Mouse (Mus musculus): Measurements from ENCODE around the gene Il17rc. TPM values are rescaled to one million over a fixed set of nuclear protein-coding genes. Genes with fewer than 3 reads are reported as not detected.
A peak's percentile ranks its signal among the peaks of the same experiment; 100 is the strongest.

The Il17rc gene
- total RNA-seq, 1 experiment, result 6.2 TPM

GRCm38 (mm10) chr6:113442442-113443090 is 28.7 kb upstream of the Il17rc start, which contains the start of gene Jagn1:
Gene Jagn1 (plus strand): TSS chr6:113442569.
- peak within 1 kb of the TSS; percentile 51; the same call in 1 of the 2 replicates for H3K27ac ChIP-seq (ENCODE audit: insufficient read depth, low read depth, low read length, poor library complexity, severe bottlenecking)
- H3K4me1 ChIP-seq (ENCODE audit: control insufficient read depth in 2 of 2, insufficient read depth in 2 of 2, low read length in 2 of 2, poor library complexity in 1 of 2), result peaks cover 0 to 2% of the 10 kb centered on the region in 2 experiments; a peak in 1 of 4 replicates
- peak within 1 kb of the TSS; percentile 87 to 92 for H3K4me3 ChIP-seq (ENCODE audit: insufficient read depth in 1 of 2, low read depth in 1 of 2, low read length in 2 of 2, poor library complexity in 1 of 2, severe bottlenecking in 1 of 2)
- H3K9me3 ChIP-seq (ENCODE audit: control insufficient read depth, insufficient read depth, low read depth, low read length), result no peaks in the 10 kb centered on the region
- peak; percentile 70 for TF ChIP-seq HCFC1 (IDR thresholded peaks at IDR 0.05; ENCODE audit: borderline replicate concordance, insufficient read depth, low read length)
- no peak for TF ChIP-seq ZNF384 (IDR thresholded peaks at IDR 0.05; ENCODE audit: low read depth, low read length)
- DNase-seq (ENCODE audit: low read depth, low spot score), result peak; percentile 95
- H3K36me3 ChIP-seq (ENCODE audit: control insufficient read depth, insufficient read depth, low read length, poor library complexity, severe bottlenecking), result peaks cover 13% of the 10 kb centered on the region
- in situ Hi-C loops (cut with MboI; ENCODE audit: low sequenced_read_pairs in 2 of 2, unreplicated experiment in 2 of 2), result no loop called here
- peak within 1 kb of the TSS; percentile 92 for H3K9ac ChIP-seq (ENCODE audit: insufficient read depth, low read depth, low read length, poor library complexity, severe bottlenecking)

GRCm38 (mm10) chr6:113443091-113443490 is 28.1 kb upstream of the Il17rc start:
- Histone ChIP-seq H3K4me3 (ENCODE audit: insufficient read depth in 1 of 2, low read depth in 1 of 2, low read length in 2 of 2, poor library complexity in 1 of 2, severe bottlenecking in 1 of 2) (peak overlapping the region; percentile 87 to 92), H3K27ac (ENCODE audit: insufficient read depth, low read depth, low read length, poor library complexity, severe bottlenecking) (peak overlapping the region; percentile 51; the same call in 1 of the 2 replicates), H3K9ac (ENCODE audit: insufficient read depth, low read depth, low read length, poor library complexity, severe bottlenecking) (peak overlapping the region; percentile 92), H3K4me1 (ENCODE audit: control insufficient read depth in 2 of 2, insufficient read depth in 2 of 2, low read length in 2 of 2, poor library complexity in 1 of 2) (peaks cover 0 to 2% of the 10 kb centered on the region in 2 experiments; a peak in 1 of 4 replicates), H3K9me3 (ENCODE audit: control insufficient read depth, insufficient read depth, low read depth, low read length) (no peaks in the 10 kb centered on the region), H3K36me3 (ENCODE audit: control insufficient read depth, insufficient read depth, low read length, poor library complexity, severe bottlenecking) (peaks cover 16% of the 10 kb centered on the region)
- no peak for TF ChIP-seq CHD2 (IDR thresholded peaks at IDR 0.05; ENCODE audit: low read depth, low read length)
- TF ChIP-seq HCFC1 (IDR thresholded peaks at IDR 0.05; ENCODE audit: borderline replicate concordance, insufficient read depth, low read length), result no peak
- TF ChIP-seq MAFK (IDR thresholded peaks at IDR 0.05; ENCODE audit: insufficient read depth, low read depth, low read length), result no peak
- no peak for TF ChIP-seq ZC3H11A (IDR thresholded peaks at IDR 0.05; ENCODE audit: borderline replicate concordance, low read depth, low read length)
- TF ChIP-seq ZNF384 (IDR thresholded peaks at IDR 0.05; ENCODE audit: low read depth, low read length), result no peak
- in situ Hi-C loops (cut with MboI; ENCODE audit: low sequenced_read_pairs in 2 of 2, unreplicated experiment in 2 of 2), result no loop called here
- peak; percentile 59 for DNase-seq (ENCODE audit: low read depth, low spot score)

- in situ Hi-C loops (cut with MboI; ENCODE audit: low sequenced_read_pairs in 2 of 2, unreplicated experiment in 2 of 2), result no loop called here
- Histone ChIP-seq H3K9ac (ENCODE audit: insufficient read depth, low read depth, low read length, poor library complexity, severe bottlenecking) (no peak overlapping the region), H3K4me1 (ENCODE audit: control insufficient read depth in 2 of 2, insufficient read depth in 2 of 2, low read length in 2 of 2, poor library complexity in 1 of 2) (peaks cover 0 to 2% of the 10 kb centered on the region in 2 experiments; a peak in 1 of 4 replicates), H3K9me3 (ENCODE audit: control insufficient read depth, insufficient read depth, low read depth, low read length) (no peaks in the 10 kb centered on the region), H3K27ac (ENCODE audit: insufficient read depth, low read depth, low read length, poor library complexity, severe bottlenecking) (no peak overlapping the region), H3K4me3 (ENCODE audit: insufficient read depth in 1 of 2, low read depth in 1 of 2, low read length in 2 of 2, poor library complexity in 1 of 2, severe bottlenecking in 1 of 2) (no peak overlapping the region), H3K36me3 (ENCODE audit: control insufficient read depth, insufficient read depth, low read length, poor library complexity, severe bottlenecking) (peaks cover 19% of the 10 kb centered on the region)
- DNase-seq (ENCODE audit: low read depth, low spot score), result no peak
- TF ChIP-seq HCFC1 (IDR thresholded peaks at IDR 0.05; ENCODE audit: borderline replicate concordance, insufficient read depth, low read length), result no peak
- TF ChIP-seq ZC3H11A (IDR thresholded peaks at IDR 0.05; ENCODE audit: borderline replicate concordance, low read depth, low read length), result no peak
- TF ChIP-seq MAFK (IDR thresholded peaks at IDR 0.05; ENCODE audit: insufficient read depth, low read depth, low read length), result no peak
- no peak for TF ChIP-seq CHD2 (IDR thresholded peaks at IDR 0.05; ENCODE audit: low read depth, low read length)
- TF ChIP-seq ZNF384 (IDR thresholded peaks at IDR 0.05; ENCODE audit: low read depth, low read length), result no peak
These were observed 26.8 kb upstream of the Il17rc start for GRCm38 (mm10) chr6:113444207-113444965.

- TF ChIP-seq MAFK (IDR thresholded peaks at IDR 0.05; ENCODE audit: insufficient read depth, low read depth, low read length) (no peak), CHD2 (IDR thresholded peaks at IDR 0.05; ENCODE audit: low read depth, low read length) (no peak), HCFC1 (IDR thresholded peaks at IDR 0.05; ENCODE audit: borderline replicate concordance, insufficient read depth, low read length) (no peak), ZNF384 (IDR thresholded peaks at IDR 0.05; ENCODE audit: low read depth, low read length) (no peak), ZC3H11A (IDR thresholded peaks at IDR 0.05; ENCODE audit: borderline replicate concordance, low read depth, low read length) (no peak)
- peaks cover 0 to 2% of the 10 kb centered on the region in 2 experiments; a peak in 1 of 4 replicates for H3K4me1 ChIP-seq (ENCODE audit: control insufficient read depth in 2 of 2, insufficient read depth in 2 of 2, low read length in 2 of 2, poor library complexity in 1 of 2)
These were observed 23.6 kb upstream of the Il17rc start for GRCm38 (mm10) chr6:113447639-113448038.

More at GRCm38 (mm10) chr6:113447639-113448038, 23.6 kb upstream of the Il17rc start:
- H3K9ac ChIP-seq (ENCODE audit: insufficient read depth, low read depth, low read length, poor library complexity, severe bottlenecking), result no peak overlapping the region
- in situ Hi-C loops (cut with MboI; ENCODE audit: low sequenced_read_pairs in 2 of 2, unreplicated experiment in 2 of 2), result no loop called here
- no peaks in the 10 kb centered on the region for H3K9me3 ChIP-seq (ENCODE audit: control insufficient read depth, insufficient read depth, low read depth, low read length)
- no peak overlapping the region for H3K4me3 ChIP-seq (ENCODE audit: insufficient read depth in 1 of 2, low read depth in 1 of 2, low read length in 2 of 2, poor library complexity in 1 of 2, severe bottlenecking in 1 of 2)
- no peak for DNase-seq (ENCODE audit: low read depth, low spot score)
- H3K36me3 ChIP-seq (ENCODE audit: control insufficient read depth, insufficient read depth, low read length, poor library complexity, severe bottlenecking), result peaks cover 19% of the 10 kb centered on the region
- H3K27ac ChIP-seq (ENCODE audit: insufficient read depth, low read depth, low read length, poor library complexity, severe bottlenecking), result no peak overlapping the region

All from ES-E14 (cell line).